Mouse (Mus musculus) kidney, adult 2 months (tissue): Measurements from ENCODE around the gene Cemip. TPM values are rescaled to one million over a fixed set of nuclear protein-coding genes. Genes with fewer than 3 reads are reported as not detected.
"Not testable (repeated sequence)": the region's sequence is repeated elsewhere in the genome, so short reads cannot be mapped to it uniquely, and the experiment has no call there.

Experiments
- DNase-seq: peaks from one replicate; pipeline ENCODE4 v3.0.0; 2021
- H3K27ac ChIP-seq: fragments of 200-500 bp; 2 replicates; pipeline ENCODE4 v1.5.1; 2012; ENCODE audit warnings: low read depth, low read length, control low read depth, inconsistent platforms; ENCODE audit not compliant: insufficient read depth
- H3K27me3 ChIP-seq: fragments of 200-500 bp; replicated peaks from 2 replicates; pipeline ENCODE4 v1.6.1; 2012; ENCODE audit warnings: mild to moderate bottlenecking, moderate library complexity, low read length, inconsistent platforms; ENCODE audit not compliant: control insufficient read depth, insufficient read depth
- H3K36me3 ChIP-seq: fragments of 200-500 bp; 2 replicates; pipeline ENCODE4 v1.6.1; 2012; ENCODE audit warnings: mild to moderate bottlenecking, moderate library complexity, low read length, inconsistent platforms; ENCODE audit not compliant: control insufficient read depth, insufficient read depth
- H3K4me1 ChIP-seq: fragments of 200-500 bp; 2 replicates; pipeline ENCODE4 v1.6.1; 2011; ENCODE audit warnings: low read length; ENCODE audit not compliant: control insufficient read depth, insufficient read depth
- H3K4me3 ChIP-seq: fragments of 200-500 bp; 2 replicates; pipeline ENCODE4 v1.5.1; 2011; ENCODE audit warnings: mild to moderate bottlenecking, low read depth, low read length, control low read depth; ENCODE audit not compliant: insufficient read depth
- CTCF ChIP-seq: fragments of 200-500 bp; conservative IDR thresholded peaks from 2 replicates; pipeline ENCODE4 v1.5.1; 2011; ENCODE audit warnings: low read depth, mild to moderate bottlenecking, control low read depth, low read length, moderate library complexity, mixed read lengths; ENCODE audit not compliant: insufficient read depth, insufficient read length
- POLR2A ChIP-seq: fragments of 200-500 bp; IDR thresholded peaks from one replicate; pipeline ENCODE4 v1.6.1; 2011; ENCODE audit warnings: low read depth, low read length, control low read depth
- WGBS: fragments of 180-500 bp; shearing (Covaris S2); methylation state at CpG from one replicate; pipeline ENCODE4 v1.1.7; 2018; 5-methylcytosine and 5-hydroxymethylcytosine counted together
- polyA plus RNA-seq: library from polyadenylated mRNA; depleted of rRNA; stranded (reverse); fragments of >200 nt; gene quantifications from 2 replicates; pipeline ENCODE4 v1.2.3, GENCODE M21; 2012; rRNA removed

Gene Cemip
- 0.08 and 0.10 TPM in 2 replicates for polyA plus RNA-seq

DNA sequence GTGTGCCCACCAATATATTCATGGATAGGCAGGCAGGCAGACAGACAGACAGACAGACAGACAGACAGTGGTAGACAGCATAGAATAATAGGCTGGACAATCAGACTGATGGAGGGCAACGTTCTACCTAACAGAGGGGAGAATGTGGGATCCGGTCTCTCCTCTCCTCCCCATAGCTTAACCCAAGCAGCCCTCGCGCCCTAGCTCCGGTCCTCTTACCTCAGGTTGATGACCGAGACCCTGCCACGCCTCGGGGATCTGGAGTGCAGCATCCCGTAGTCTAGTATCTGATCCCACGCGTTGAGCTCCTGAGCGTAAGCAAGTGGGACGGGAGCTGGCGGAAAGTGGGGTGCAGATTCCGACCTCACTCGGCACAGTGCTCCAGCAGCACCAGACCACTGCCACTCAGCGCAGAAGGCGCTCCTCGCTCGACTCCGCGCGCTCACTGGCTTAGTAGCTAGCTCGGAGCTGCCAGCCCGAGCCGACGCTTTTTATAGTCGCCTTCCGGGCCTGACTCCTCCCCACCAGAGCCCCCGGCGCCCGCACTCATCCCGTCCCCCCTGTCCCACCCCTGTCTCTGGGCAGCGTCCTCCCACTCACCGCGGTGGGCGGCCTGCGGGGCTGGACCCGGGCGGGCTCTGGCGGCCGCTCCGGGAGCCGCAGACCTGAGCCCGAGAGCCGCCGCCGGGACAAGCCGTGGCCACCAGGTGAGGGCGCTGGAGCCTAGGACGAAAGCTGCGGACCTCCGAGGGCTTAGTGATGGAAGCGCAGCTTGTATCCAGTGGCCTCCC is at the start of gene Cemip:
Cemip (minus strand) TSS at position 464 of the 791 bp plus-strand sequence.
- Histone ChIP-seq H3K27me3 (no peaks in the 10 kb centered on the region), H3K27ac (no peak within 1 kb of the TSS), H3K36me3 (no peaks in the 10 kb centered on the region), H3K4me1 (no peaks in the 10 kb centered on the region), H3K4me3 (peak within 1 kb of the TSS; percentile 21)
- peak; percentile 75 for TF ChIP-seq CTCF
- no peak for TF ChIP-seq POLR2A
- DNase-seq: peak; percentile 84
- WGBS: under 1% methylated on average over 54 of the region's 54 CpGs

DNA sequence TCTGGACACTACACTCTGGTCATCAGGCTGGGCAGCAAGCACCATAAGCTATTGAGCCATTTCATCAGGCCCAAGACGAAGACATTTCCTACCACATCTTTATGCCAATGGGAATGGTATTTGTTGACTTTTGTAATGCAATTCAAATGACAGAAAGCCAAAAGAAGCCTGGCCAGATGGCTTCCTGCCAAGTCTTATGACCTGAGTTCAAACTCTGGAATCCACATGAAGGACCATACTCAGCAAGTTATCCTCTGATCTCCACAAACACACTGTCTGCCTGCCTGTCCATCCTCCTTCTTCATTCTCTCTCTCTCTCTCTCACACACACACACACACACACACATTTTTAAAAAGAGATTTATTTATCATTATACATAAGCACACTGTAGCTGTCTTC is 46.4 kb upstream of the Cemip start:
- Histone ChIP-seq H3K27me3 (no peaks in the 10 kb centered on the region), H3K36me3 (no peaks in the 10 kb centered on the region; the same call in 1 of the 2 replicates), H3K4me3 (no peak overlapping the region), H3K27ac (peak overlapping the region; percentile 87), H3K4me1 (peaks cover 71% of the 10 kb centered on the region)
- no peak for TF ChIP-seq POLR2A
- no peak for TF ChIP-seq CTCF
- WGBS: 5% methylated on average over 1 of the region's 1 CpGs
- peak; percentile 97 for DNase-seq

DNA sequence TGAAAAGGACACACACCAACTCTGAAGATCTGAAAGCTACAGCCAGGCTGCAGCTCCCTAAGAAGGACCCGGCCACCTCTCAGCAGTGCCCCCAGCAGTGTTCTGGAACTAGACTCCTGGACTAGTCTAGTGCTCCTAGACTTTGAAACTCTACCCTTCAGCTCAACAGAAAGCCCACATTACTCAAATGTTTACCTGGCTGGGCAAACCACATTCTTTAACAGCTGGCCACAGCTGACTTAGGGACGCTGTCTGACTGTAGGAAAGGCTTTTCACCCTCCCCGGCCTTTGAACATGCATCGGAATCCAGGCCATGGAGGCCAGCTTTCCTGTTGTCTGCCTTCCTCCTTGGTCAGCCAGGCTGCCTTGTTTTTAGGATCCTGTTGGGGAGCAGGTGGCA is 45.4 kb upstream of the Cemip start:
- 34% methylated on average over 4 of the region's 4 CpGs for WGBS
- H3K36me3 ChIP-seq: no peaks in the 10 kb centered on the region; the same call in 1 of the 2 replicates
- peaks cover 69% of the 10 kb centered on the region for H3K4me1 ChIP-seq
- no peaks in the 10 kb centered on the region for H3K27me3 ChIP-seq
- no peak for TF ChIP-seq CTCF
- no peak for TF ChIP-seq POLR2A
- H3K4me3 ChIP-seq: no peak overlapping the region
- DNase-seq: peak; percentile 71
- peak overlapping the region; percentile 67 for H3K27ac ChIP-seq

DNA sequence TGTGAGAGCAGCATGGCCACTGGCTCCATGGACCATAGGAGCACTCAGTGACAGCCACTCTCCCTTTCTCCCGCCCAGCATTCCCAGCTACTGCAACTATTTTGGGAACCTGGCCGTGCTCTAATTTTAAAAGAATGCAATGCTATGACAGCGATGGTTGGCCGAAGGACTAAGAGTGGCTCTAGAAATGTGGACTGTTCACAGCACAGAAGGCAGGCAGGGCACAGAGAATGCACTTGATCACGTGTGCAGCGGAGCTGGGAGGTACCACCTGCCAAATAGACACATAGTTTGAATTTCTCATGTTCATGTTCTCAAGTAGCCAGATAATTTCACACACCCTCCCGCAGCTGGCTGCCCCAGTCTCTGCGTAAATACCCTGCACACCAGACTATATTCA is 42.4 kb upstream of the Cemip start:
- peak overlapping the region; percentile 21 for H3K27ac ChIP-seq
- no peaks in the 10 kb centered on the region for H3K27me3 ChIP-seq
- H3K4me3 ChIP-seq: no peak overlapping the region
- 22% methylated on average over 8 of the region's 8 CpGs for WGBS
- TF ChIP-seq POLR2A (no peak), CTCF (no peak)
- H3K4me1 ChIP-seq: peaks cover 58% of the 10 kb centered on the region
- peak; percentile 82 for DNase-seq
- H3K36me3 ChIP-seq: no peaks in the 10 kb centered on the region

DNA sequence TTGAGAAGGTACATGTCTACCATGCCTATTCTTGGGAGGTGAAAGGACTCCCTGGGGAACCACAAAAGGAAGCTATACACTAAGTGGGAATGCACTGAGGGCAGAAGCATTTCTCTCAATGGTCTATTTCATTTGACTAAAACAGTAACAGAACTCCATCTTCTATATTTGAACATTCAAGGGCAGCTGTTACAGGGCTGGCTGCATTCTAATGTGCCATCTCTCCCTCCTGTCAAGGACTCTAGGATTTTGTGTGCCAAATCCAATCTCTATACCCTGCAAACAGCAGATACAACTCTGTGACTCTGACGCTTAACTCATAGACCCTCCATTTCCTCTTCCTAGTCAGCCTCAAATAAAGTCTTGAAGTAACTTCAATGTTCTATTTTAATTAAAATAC is 39.4 kb upstream of the Cemip start:
- Histone ChIP-seq H3K4me3 (no peak overlapping the region), H3K36me3 (no peaks in the 10 kb centered on the region), H3K4me1 (peaks cover 50% of the 10 kb centered on the region), H3K27ac (0 out of 2 replicates have a peak overlapping the region, but pooled peaks have one; percentile 32), H3K27me3 (no peaks in the 10 kb centered on the region)
- TF ChIP-seq POLR2A (no peak), CTCF (no peak)
- WGBS: 71% methylated on average over 1 of the region's 1 CpGs
- no peak for DNase-seq

DNA sequence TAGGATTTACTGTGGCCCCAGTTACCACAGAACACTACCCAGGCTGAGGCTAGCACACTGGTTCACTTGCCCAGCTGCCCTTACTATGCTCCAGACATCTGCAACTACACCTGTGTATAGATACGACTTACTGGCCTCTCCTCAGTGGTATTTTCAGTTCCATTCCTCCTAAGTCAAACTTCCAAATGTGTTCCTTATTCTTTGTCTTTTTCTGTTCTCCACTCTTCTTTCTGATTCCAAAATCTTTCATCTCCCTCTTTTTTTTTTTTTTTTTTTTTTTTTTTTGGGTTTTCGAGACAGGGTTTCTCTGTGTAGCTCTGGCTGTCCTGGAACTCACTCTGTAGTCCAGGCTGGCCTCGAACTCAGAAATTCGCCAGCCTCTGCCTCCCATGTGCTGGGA is 37.3 kb upstream of the Cemip start:
- not testable (repeated sequence) for H3K36me3 ChIP-seq, H3K27me3 ChIP-seq, H3K27ac ChIP-seq, DNase-seq, H3K4me3 ChIP-seq
- 88% methylated on average over 3 of the region's 4 CpGs for WGBS
- peaks cover 52% of the 10 kb centered on the region for H3K4me1 ChIP-seq

DNA sequence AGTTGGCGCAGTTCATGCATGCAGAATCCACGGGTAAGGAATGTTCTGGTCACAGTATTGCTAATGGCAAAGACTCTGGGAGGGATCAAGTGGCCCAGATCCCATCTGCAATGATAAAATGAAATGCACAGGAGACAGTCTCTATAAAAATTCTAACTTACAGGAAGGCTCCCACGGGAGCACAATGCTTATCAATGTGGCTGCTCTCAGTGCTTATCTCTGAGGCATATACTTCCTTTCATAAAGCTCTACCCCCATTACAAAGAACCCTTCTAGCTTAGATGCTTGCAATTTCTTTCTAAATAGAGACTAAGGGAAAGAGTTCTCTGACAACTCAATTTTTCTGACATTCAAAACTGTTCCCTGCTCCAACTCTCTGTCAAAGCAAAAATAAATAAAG is 35.5 kb upstream of the Cemip start:
- Histone ChIP-seq H3K4me3 (no peak overlapping the region), H3K4me1 (peaks cover 55% of the 10 kb centered on the region), H3K27ac (no peak overlapping the region), H3K27me3 (no peaks in the 10 kb centered on the region), H3K36me3 (no peaks in the 10 kb centered on the region)
- 46% methylated on average over 3 of the region's 3 CpGs for WGBS
- TF ChIP-seq POLR2A (no peak), CTCF (no peak)
- no peak for DNase-seq

DNA sequence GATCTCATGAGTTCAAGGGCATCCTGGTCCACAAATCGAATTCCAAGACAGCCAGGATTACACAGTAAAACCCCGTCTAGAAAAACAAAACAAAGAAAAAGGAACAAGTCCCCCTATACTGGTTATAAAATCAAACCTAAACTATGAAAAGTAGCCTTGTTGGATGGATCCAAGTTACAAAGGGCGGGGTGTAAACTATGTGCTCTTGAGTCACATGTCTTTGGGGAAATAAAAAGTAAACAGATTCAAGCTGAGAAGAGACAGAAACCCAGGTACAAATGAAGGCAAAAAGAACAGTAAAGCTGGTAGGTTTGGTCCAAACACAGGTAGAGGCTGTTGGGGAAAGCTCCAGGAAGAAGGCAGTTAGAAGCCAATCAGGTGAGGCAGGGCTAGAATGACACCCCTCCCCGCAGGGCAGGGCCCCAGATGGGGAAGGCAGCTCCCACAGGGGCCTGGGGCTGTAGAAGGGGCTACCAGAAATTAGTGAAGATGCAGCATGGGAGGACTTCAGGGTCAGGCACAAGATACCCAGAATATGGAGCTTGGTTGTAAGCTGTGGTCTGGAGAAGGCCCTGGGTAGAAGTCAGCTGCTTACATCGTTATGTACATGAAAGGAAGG is 33.9 kb upstream of the Cemip start:
- TF ChIP-seq CTCF (no peak), POLR2A (no peak)
- 42% methylated on average over 5 of the region's 5 CpGs for WGBS
- H3K27me3 ChIP-seq: no peaks in the 10 kb centered on the region
- peak; percentile 55 for DNase-seq
- peaks cover 49% of the 10 kb centered on the region for H3K4me1 ChIP-seq
- no peaks in the 10 kb centered on the region for H3K36me3 ChIP-seq
- no peak overlapping the region for H3K4me3 ChIP-seq
- H3K27ac ChIP-seq: peak overlapping the region; percentile 53
